Mouse (Mus musculus): ENCODE data around the gene Tmem74b.

The Tmem74b gene

GRCm38 (mm10) chr2:151742850-151743679, 41.3 kb downstream of the Tmem74b start:
- DNase-seq: no peak

DNA sequence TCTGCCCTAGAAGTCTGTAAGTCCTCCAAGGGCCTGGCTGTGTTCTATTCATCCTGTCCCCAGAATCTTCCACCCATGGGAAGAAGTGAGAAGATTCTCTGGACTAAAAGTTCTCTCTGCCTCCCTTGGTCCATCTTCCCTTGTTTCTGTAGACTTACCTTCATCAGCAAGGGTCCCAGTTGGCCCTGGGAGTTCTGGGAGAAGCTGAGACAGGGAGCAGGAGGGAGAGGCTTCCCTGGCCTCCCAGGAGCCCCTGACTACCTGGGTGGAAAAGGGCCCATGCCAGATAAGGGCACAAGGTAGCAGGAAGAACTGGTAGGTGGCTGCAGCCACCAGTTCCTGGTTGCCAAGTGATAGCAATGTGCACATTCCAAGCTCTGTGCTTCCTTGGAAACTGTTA, 42.0 kb downstream of the Tmem74b start, which contains the start of gene Psmf1:
Psmf1 (minus strand) TSS at position 342 of the 400 bp plus-strand sequence.
- no peak for DNase-seq

GRCm38 (mm10) chr2:151747847-151748705, 46.3 kb downstream of the Tmem74b start:
- peak; percentile 33 for DNase-seq

DNA sequence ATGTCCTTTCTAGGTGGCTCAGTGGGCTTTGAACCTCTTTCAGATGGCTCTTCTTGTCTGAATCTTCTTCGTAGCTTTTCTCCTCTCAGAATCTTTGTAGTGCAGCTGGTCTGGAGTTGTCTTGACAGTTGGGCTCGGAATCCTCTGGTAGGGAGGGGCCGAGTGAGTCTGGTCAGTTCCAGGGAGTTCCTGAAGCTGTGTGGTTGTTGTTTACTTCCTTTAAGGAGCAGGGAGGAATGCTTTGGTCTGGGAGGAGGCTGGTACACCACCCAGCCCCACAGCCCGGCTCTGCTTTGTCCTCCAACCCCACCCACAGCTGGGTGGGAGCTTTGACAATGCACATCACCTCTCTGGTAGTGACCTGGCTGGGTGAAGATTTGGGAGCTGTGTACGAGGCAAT, 49.5 kb downstream of the Tmem74b start:
- no peak for DNase-seq

DNA sequence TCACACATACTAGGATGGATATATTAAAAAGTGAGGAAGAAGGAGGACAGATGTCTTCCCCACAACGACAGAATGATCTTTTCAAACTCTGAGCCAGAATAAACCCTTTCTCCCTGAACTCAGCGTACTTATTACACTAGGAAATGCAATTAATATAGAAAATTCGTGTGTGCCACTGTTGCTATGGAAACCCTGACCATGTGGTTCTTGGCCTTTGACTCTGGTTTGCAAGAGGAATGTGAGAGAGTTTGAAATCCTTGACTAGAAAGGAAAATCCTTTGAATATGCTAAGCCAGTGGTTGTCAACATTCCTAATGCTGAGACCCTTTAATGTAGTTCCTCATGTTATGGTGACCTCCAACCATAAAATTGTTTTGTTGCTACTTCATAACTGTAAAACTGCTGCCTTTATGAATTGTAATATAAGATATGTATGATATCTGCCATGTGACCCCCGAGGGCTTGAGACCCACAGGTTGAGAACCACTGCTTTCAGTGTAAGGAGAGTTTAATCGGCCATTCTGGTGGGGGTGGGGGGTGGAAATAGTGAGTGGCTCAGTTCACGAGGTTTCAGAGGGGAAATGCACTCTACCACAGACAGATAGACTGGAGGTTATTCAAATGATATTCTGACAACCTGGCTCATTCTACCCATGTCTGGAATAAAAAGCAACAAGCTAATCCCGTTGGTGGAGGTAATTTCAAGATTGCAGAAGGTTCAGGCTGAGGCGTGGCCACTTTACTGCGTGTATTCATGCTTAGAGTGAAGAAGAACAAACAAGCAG, 54.7 kb downstream of the Tmem74b start:
- DNase-seq: no peak

- no peak for DNase-seq
Observed at GRCm38 (mm10) chr2:151757451-151757850, 55.6 kb downstream of the Tmem74b start.

DNA sequence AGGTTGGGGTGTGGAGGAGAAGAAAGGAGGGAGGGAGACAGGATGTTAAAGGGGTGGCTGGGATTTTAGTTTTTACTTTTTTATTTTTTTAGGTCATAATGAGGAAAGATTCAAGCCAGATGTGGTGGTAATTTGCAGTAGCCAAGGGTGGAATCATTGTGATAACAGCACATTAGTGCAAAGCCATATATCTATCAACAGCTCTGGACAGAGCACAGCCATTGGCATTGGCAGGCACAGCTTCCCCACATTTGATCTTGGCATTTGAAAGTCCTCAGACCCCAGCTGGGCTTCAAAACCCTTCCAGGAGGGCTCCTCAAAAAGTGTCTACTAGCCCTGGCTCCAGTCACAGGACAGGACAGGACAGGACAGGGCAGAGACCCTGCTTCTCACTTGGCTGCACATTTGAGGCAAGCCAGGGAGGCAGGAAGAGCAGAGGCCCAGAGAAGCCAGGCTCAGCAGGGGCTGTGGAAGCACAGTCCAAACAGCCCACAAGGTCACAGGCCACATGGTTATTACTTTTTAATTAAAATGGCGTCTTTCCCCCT, 57.1 kb downstream of the Tmem74b start:
- no peak for DNase-seq
